Mouse (Mus musculus) small intestine, adult 2 months (tissue): ENCODE measurements around the gene Atxn7l1.

Experiments used
- CTCF ChIP-seq: fragments of 200-500 bp; IDR thresholded peaks from 2 replicates; pipeline ENCODE4 v1.5.1; 2012; ENCODE audit warnings: low read depth, mild to moderate bottlenecking, control low read depth, inconsistent platforms, low read length, moderate library complexity, mixed read lengths; ENCODE audit not compliant: insufficient replicate concordance, insufficient read length; ENCODE audit errors: extremely low read depth
- POLR2A ChIP-seq: fragments of 200-500 bp; IDR thresholded peaks from 2 replicates; pipeline ENCODE4 v1.6.1; 2012; ENCODE audit warnings: low read depth, mild to moderate bottlenecking, control low read depth, inconsistent platforms, low read length, moderate library complexity

GRCm38 (mm10) chr12:33288746-33289145 lies 141.3 kb downstream of the Atxn7l1 start:
- TF ChIP-seq POLR2A = no peak
- TF ChIP-seq CTCF = no peak
